ENCODE assay signal across 1 mouse cellular context in the genomic region with DNA sequence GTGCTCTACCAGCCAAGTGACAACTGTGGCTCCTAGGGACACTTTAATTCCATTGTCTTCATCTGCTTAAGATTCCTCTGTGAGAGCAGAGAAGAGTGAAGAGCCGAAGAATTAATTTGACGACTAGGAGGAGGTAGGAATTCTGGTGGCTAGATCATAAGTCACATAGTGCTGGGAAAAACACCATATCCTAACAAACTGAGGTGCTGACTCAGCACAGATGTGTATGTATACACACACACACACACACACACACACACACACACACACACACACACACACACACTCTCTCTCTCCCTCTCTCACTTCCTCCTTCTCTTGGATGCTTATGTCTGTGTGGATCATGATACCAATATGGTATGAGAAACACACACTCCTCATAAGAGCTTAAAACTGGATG.
TF ChIP-seq lines count a peak whose summit lies in the region.

No protein-coding gene starts in this region.

TF ChIP-seq in CH12.LX, 34 proteins besides CTCF, POLR2A, EP300 and RAD21 (continued from another document):
- TF ChIP-seq POLR2AphosphoS2 (IDR thresholded peaks at IDR 0.05; ENCODE audit: low read depth, low read length), result no peak
- TF ChIP-seq NRF1 (IDR thresholded peaks at IDR 0.05; ENCODE audit: low read depth, low read length), result no peak
- no peak for TF ChIP-seq CHD2 (IDR thresholded peaks at IDR 0.05; ENCODE audit: low read length)
